Mouse (Mus musculus) spleen, postnatal 36 days (tissue): ENCODE measurements around the gene Cst11.
A peak's percentile ranks its signal among the peaks of the same experiment; 100 is the strongest.
"Not testable (repeated sequence)": the region's sequence is repeated elsewhere in the genome, so short reads cannot be mapped to it uniquely, and the experiment has no call there.

Source experiments
- DNase-seq, 2 experiments: peaks; one replicate each; pipeline ENCODE4 v3.0.0; 2022; ENCODE audit warnings: low spot score in 2 of 2, mixed read lengths in 1 of 2

Gene Cst11

GRCm38 (mm10) chr2:148771397-148771796 lies at the start of gene Cst11:
Gene Cst11 (minus strand): TSS chr2:148771497.
- not testable (repeated sequence) for DNase-seq

- no peak for DNase-seq
Observed at GRCm38 (mm10) chr2:148819909-148820308, 48.6 kb upstream of the Cst11 start, which contains the start of gene Cst13. Gene Cst13 (plus strand): TSS chr2:148820081.

GRCm38 (mm10) chr2:148806696-148807095 lies 35.4 kb upstream of the Cst11 start:
- no peak for DNase-seq

GRCm38 (mm10) chr2:148801491-148801921 lies 30.2 kb upstream of the Cst11 start:
- no peak for DNase-seq

GRCm38 (mm10) chr2:148798485-148798884 lies 27.2 kb upstream of the Cst11 start, which contains the start of gene Cst8:
Gene Cst8 (plus strand): TSS chr2:148798785.
- DNase-seq, result no peak

GRCm38 (mm10) chr2:148789142-148789541 lies 17.8 kb upstream of the Cst11 start, which contains the start of gene Cst12:
Gene Cst12 (plus strand): TSS chr2:148789361.
- DNase-seq, result no peak

- DNase-seq, result no peak
Observed at GRCm38 (mm10) chr2:148781709-148782108, 10.4 kb upstream of the Cst11 start, which contains the start of gene 8030411F24Rik. Gene 8030411F24Rik (plus strand): TSS chr2:148782009.

- DNase-seq, result peak; percentile 73
Observed at GRCm38 (mm10) chr2:148763648-148764388, 7.5 kb downstream of the Cst11 start.

GRCm38 (mm10) chr2:148754310-148754846 lies 16.9 kb downstream of the Cst11 start:
- no peak for DNase-seq

GRCm38 (mm10) chr2:148751893-148752813 lies 19.1 kb downstream of the Cst11 start:
- DNase-seq, result peak; percentile 56 to 72

GRCm38 (mm10) chr2:148750058-148750457 lies 21.2 kb downstream of the Cst11 start, which contains the start of gene Cstl1:
Gene Cstl1 (plus strand): TSS chr2:148750358.
- no peak for DNase-seq

GRCm38 (mm10) chr2:148743846-148744407 lies 27.4 kb downstream of the Cst11 start:
- no peak for DNase-seq

- DNase-seq, result no peak
Observed at GRCm38 (mm10) chr2:148743001-148743400, 28.3 kb downstream of the Cst11 start.

GRCm38 (mm10) chr2:148732327-148733000 lies 38.8 kb downstream of the Cst11 start, which contains the start of gene Napb:
Gene Napb (minus strand): TSS chr2:148732467.
- peak; percentile 75 to 80 for DNase-seq

- no peak for DNase-seq
Observed at GRCm38 (mm10) chr2:148731614-148732326, 39.5 kb downstream of the Cst11 start.

- DNase-seq, result no peak
Observed at GRCm38 (mm10) chr2:148719271-148719995, 51.9 kb downstream of the Cst11 start.
